Mouse (Mus musculus): ENCODE data around the gene Lamc3.

- no peak for TF ChIP-seq CTCF (IDR thresholded peaks at IDR 0.05; ENCODE audit: control insufficient read depth, insufficient read depth, insufficient replicate concordance, low read depth, low read length)
- peak; percentile 83 for TF ChIP-seq POLR2A (IDR thresholded peaks at IDR 0.05; ENCODE audit: control insufficient read depth, low read depth, low read length)
These were observed 87.2 kb downstream of the Lamc3 start, which contains the start of gene Nup214 for GRCm38 (mm10) chr2:31974141-31974808.

All from testis, adult 2 months (tissue).